Mouse (Mus musculus): Measurements from ENCODE around the gene C130050O18Rik.

Gene C130050O18Rik

GRCm38 (mm10) chr5:139404801-139405401, at the start of gene C130050O18Rik:
Gene C130050O18Rik, plus strand, starts transcription at chr5:139405280.
- in situ Hi-C loops (cut with MboI, MseI): no loop called here

- in situ Hi-C loops (cut with MboI, MseI): no loop called here
These were observed 46.4 kb upstream of the C130050O18Rik start for GRCm38 (mm10) chr5:139358653-139359052.

GRCm38 (mm10) chr5:139359244-139359643, 45.8 kb upstream of the C130050O18Rik start:
- in situ Hi-C loops (cut with MboI, MseI): no loop called here

- in situ Hi-C loops (cut with MboI, MseI): loop anchor here in 1 of 2 experiments (5.0 to 10.0 kb wide), 2 partner anchors 48 to 101 kb away; partner anchors contain the start of gene 3110082I17Rik
These were observed 41.2 kb upstream of the C130050O18Rik start for GRCm38 (mm10) chr5:139363858-139364257.

GRCm38 (mm10) chr5:139364260-139364910, 40.7 kb upstream of the C130050O18Rik start:
- in situ Hi-C loops (cut with MboI, MseI): loop anchor here in 1 of 2 experiments (5.0 to 10.0 kb wide), 2 partner anchors 48 to 100 kb away; partner anchors contain the start of gene 3110082I17Rik

GRCm38 (mm10) chr5:139364911-139365571, 40.0 kb upstream of the C130050O18Rik start:
- in situ Hi-C loops (cut with MboI, MseI): loop anchor here in 1 of 2 experiments (5.0 to 10.0 kb wide), 2 partner anchors 47 to 100 kb away; partner anchors contain the start of gene 3110082I17Rik

- in situ Hi-C loops (cut with MboI, MseI): loop anchor here in 1 of 2 experiments (10.0 kb wide), 1 partner anchor 99 kb away; the partner anchor contains the start of gene 3110082I17Rik
These were observed 39.3 kb upstream of the C130050O18Rik start for GRCm38 (mm10) chr5:139365827-139366226.

- in situ Hi-C loops (cut with MboI, MseI): loop anchor here in 1 of 2 experiments (10.0 kb wide), 1 partner anchor 98 kb away; the partner anchor contains the start of gene 3110082I17Rik
These were observed 38.6 kb upstream of the C130050O18Rik start for GRCm38 (mm10) chr5:139366484-139366883.

GRCm38 (mm10) chr5:139367884-139368458, 37.1 kb upstream of the C130050O18Rik start:
- in situ Hi-C loops (cut with MboI, MseI): loop anchor here in 1 of 2 experiments (10.0 kb wide), 1 partner anchor 97 kb away; the partner anchor contains the start of gene 3110082I17Rik

GRCm38 (mm10) chr5:139368638-139369320, 36.3 kb upstream of the C130050O18Rik start:
- in situ Hi-C loops (cut with MboI, MseI): loop anchor here in 1 of 2 experiments (10.0 kb wide), 1 partner anchor 96 kb away; the partner anchor contains the start of gene 3110082I17Rik

- in situ Hi-C loops (cut with MboI, MseI): no loop called here
These were observed 34.7 kb upstream of the C130050O18Rik start for GRCm38 (mm10) chr5:139370336-139370735.

- in situ Hi-C loops (cut with MboI, MseI): no loop called here
These were observed 34.0 kb upstream of the C130050O18Rik start for GRCm38 (mm10) chr5:139371118-139371517.

GRCm38 (mm10) chr5:139371631-139372401, 33.3 kb upstream of the C130050O18Rik start:
- in situ Hi-C loops (cut with MboI, MseI): no loop called here

GRCm38 (mm10) chr5:139373126-139373525, 32.0 kb upstream of the C130050O18Rik start:
- in situ Hi-C loops (cut with MboI, MseI): no loop called here

- in situ Hi-C loops (cut with MboI, MseI): no loop called here
These were observed 31.1 kb upstream of the C130050O18Rik start for GRCm38 (mm10) chr5:139373889-139374444.

- in situ Hi-C loops (cut with MboI, MseI): no loop called here
These were observed 30.2 kb upstream of the C130050O18Rik start for GRCm38 (mm10) chr5:139374841-139375240.

- in situ Hi-C loops (cut with MboI, MseI): no loop called here
These were observed 27.4 kb upstream of the C130050O18Rik start, which contains the start of gene Gpr146 for GRCm38 (mm10) chr5:139377468-139378270. Gene Gpr146, plus strand, starts transcription at chr5:139377697.

GRCm38 (mm10) chr5:139378271-139378556, 26.9 kb upstream of the C130050O18Rik start:
- in situ Hi-C loops (cut with MboI, MseI): no loop called here

All from T-helper 17 cell (primary cell).